Mouse (Mus musculus) myocyte (in vitro differentiated cells): ENCODE results near the gene Tmem82. TPM values are rescaled to one million over a fixed set of nuclear protein-coding genes. Genes with fewer than 3 reads are reported as not detected.

ENCODE experiments used
- H3K27me3 ChIP-seq: one replicate; pipeline ENCODE4 v1.6.1; 2011; ENCODE audit not compliant: control insufficient read depth, insufficient read depth, insufficient read length
- H3K36me3 ChIP-seq: one replicate; pipeline ENCODE4 v1.6.1; 2011; ENCODE audit not compliant: control insufficient read depth, insufficient read depth
- H3K4me2 ChIP-seq: one replicate; pipeline ENCODE4 v1.6.1; 2011; ENCODE audit warnings: low read depth, control low read depth
- H3K4me3 ChIP-seq: one replicate; pipeline ENCODE4 v1.5.1; 2011; ENCODE audit warnings: mild to moderate bottlenecking, control low read depth, moderate library complexity
- H3K79me2 ChIP-seq: one replicate; pipeline ENCODE4 v1.6.1; 2011; ENCODE audit not compliant: control insufficient read depth, insufficient read depth
- H3ac ChIP-seq: one replicate; pipeline ENCODE4 v1.6.1; 2011; ENCODE audit not compliant: control insufficient read depth, insufficient read length
- CEBPB ChIP-seq: IDR thresholded peaks from 2 replicates; pipeline ENCODE4 v1.6.1; 2011; ENCODE audit warnings: mild to moderate bottlenecking, moderate library complexity; ENCODE audit not compliant: poor library complexity, insufficient read depth, severe bottlenecking
- E2F4 ChIP-seq: IDR thresholded peaks from one replicate; pipeline ENCODE4 v1.6.1; 2011; ENCODE audit warnings: mild to moderate bottlenecking, control low read depth, moderate library complexity; ENCODE audit not compliant: insufficient read depth
- MAX ChIP-seq: IDR thresholded peaks from one replicate; pipeline ENCODE4 v1.6.1; 2011; ENCODE audit warnings: low read depth, mild to moderate bottlenecking, control low read depth
- MYOD1 ChIP-seq, 3 experiments: IDR thresholded peaks; one replicate each; pipeline ENCODE4 v1.6.1; 2011; ENCODE audit warnings: control low read depth in 2 of 3, low read depth in 2 of 3, mild to moderate bottlenecking in 2 of 3, moderate library complexity in 1 of 3; ENCODE audit not compliant: insufficient read length in 2 of 3, control insufficient read depth in 1 of 3
- MYOG ChIP-seq, 3 experiments: IDR thresholded peaks; one replicate each; pipeline ENCODE4 v1.6.1; 2011; ENCODE audit warnings: control low read depth in 2 of 3, low read depth in 2 of 3, mild to moderate bottlenecking in 2 of 3; ENCODE audit not compliant: insufficient read length in 2 of 3, control insufficient read depth in 1 of 3, insufficient read depth in 1 of 3
- POLR2A ChIP-seq: IDR thresholded peaks from one replicate; pipeline ENCODE4 v1.6.1; 2011; ENCODE audit warnings: low read depth, mild to moderate bottlenecking, control low read depth, moderate library complexity; ENCODE audit not compliant: insufficient read length
- POLR2AphosphoS2 ChIP-seq: IDR thresholded peaks from one replicate; pipeline ENCODE4 v1.6.1; 2011; ENCODE audit warnings: low read depth, control low read depth; ENCODE audit not compliant: insufficient read length
- REST ChIP-seq: IDR thresholded peaks from one replicate; pipeline ENCODE4 v1.6.1; 2011; ENCODE audit warnings: mild to moderate bottlenecking, control low read depth, moderate library complexity; ENCODE audit not compliant: insufficient read depth, insufficient read length
- SRF ChIP-seq: IDR thresholded peaks from one replicate; pipeline ENCODE4 v1.6.1; 2011; ENCODE audit warnings: low read depth; ENCODE audit not compliant: control insufficient read depth, insufficient read length
- TCF12 ChIP-seq: IDR thresholded peaks from one replicate; pipeline ENCODE4 v1.6.1; 2011; ENCODE audit warnings: mild to moderate bottlenecking, control low read depth; ENCODE audit not compliant: poor library complexity, insufficient read depth, severe bottlenecking
- TCF3 ChIP-seq: IDR thresholded peaks from one replicate; pipeline ENCODE4 v1.6.1; 2011; ENCODE audit warnings: low read depth, control low read depth; ENCODE audit not compliant: insufficient read length
- USF1 ChIP-seq: IDR thresholded peaks from one replicate; pipeline ENCODE4 v1.6.1; 2011; ENCODE audit warnings: low read depth, mild to moderate bottlenecking, control low read depth, moderate library complexity
- polyA plus RNA-seq: library from polyadenylated mRNA; unstranded; fragments of >200 nt; fragmentation: generic; extraction: Trizol; gene quantifications from one replicate; pipeline ENCODE4 v1.2.1, GENCODE M21; 2012; ENCODE audit warnings: missing spikeins

Tmem82 gene
- polyA plus RNA-seq, 1 experiment, result 0.02 TPM

GRCm38 (mm10) chr4:141641961-141642811 lies 23.8 kb upstream of the Tmem82 start:
- Histone ChIP-seq H3K79me2 (peaks cover 5% of the 10 kb centered on the region), H3ac (no peak overlapping the region), H3K4me2 (no peak overlapping the region), H3K36me3 (no peaks in the 10 kb centered on the region), H3K4me3 (no peak overlapping the region), H3K27me3 (no peaks in the 10 kb centered on the region)
- no peak for TF ChIP-seq POLR2AphosphoS2

- TF ChIP-seq TCF3 (no peak), SRF (no peak), CEBPB (no peak), MYOD1 (IDR thresholded peaks at IDR 0.05; ENCODE audit: control insufficient read depth in 1 of 3, insufficient read length in 2 of 3, low read depth in 2 of 3) (no peak), TCF12 (no peak), E2F4 (no peak), MYOG (IDR thresholded peaks at IDR 0.05; ENCODE audit: control insufficient read depth in 1 of 3, insufficient read depth in 1 of 3, insufficient read length in 2 of 3, low read depth in 2 of 3) (no peak), USF1 (no peak), POLR2AphosphoS2 (no peak)
- Histone ChIP-seq H3K4me3 (no peak overlapping the region), H3K4me2 (no peak overlapping the region), H3K36me3 (no peaks in the 10 kb centered on the region), H3K79me2 (no peaks in the 10 kb centered on the region), H3K27me3 (no peaks in the 10 kb centered on the region), H3ac (no peak overlapping the region)
These were observed 22.9 kb upstream of the Tmem82 start for GRCm38 (mm10) chr4:141641353-141641771.

DNA sequence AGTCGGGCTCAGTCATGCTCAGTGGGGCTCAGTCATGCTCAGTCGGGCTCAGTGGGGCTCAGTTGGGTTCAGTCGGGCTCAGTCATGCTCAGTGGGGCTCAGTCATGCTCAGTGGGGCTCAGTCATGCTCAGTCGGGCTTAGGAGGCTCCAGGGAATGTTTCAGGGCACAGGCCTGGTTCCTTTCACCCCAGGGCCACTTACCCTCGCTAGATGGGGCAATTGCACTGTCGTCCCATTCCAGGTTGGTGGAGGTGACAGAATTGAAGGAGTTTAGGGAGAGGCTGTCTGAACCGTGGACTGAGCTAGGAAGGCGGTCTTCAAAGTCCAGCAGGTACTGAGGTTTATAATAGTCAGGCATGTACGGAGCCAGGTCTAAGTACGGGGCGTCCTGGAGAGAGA lies 21.0 kb upstream of the Tmem82 start:
- no peak overlapping the region for H3K4me2 ChIP-seq
- TF ChIP-seq TCF12, result no peak
- H3K27me3 ChIP-seq, result no peaks in the 10 kb centered on the region
- no peak overlapping the region for H3K4me3 ChIP-seq
- no peak overlapping the region for H3ac ChIP-seq
- no peaks in the 10 kb centered on the region for H3K36me3 ChIP-seq
- H3K79me2 ChIP-seq, result no peaks in the 10 kb centered on the region

DNA sequence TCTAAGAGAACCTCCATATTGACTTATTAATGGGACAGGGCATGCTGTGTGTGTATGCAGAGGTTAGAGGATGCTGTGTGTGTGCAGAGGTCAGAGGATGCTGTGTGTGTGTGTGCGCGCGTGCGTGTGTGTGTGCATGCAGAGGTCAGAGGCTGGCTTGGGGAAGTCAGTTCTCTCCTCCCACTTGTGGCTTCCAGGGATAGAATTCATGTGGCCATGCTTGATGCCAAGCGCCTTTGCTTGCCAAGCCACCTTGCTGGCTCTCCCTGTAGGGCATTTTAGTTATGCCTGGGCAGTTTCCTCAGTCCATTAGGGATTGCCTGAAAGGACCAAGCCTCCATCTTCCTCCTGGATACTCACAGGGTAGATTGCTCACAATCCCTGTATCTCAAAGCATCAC lies 18.3 kb upstream of the Tmem82 start:
- no peak for TF ChIP-seq MYOG (IDR thresholded peaks at IDR 0.05; ENCODE audit: control insufficient read depth in 1 of 3, insufficient read depth in 1 of 3, insufficient read length in 2 of 3, low read depth in 2 of 3)
- H3K4me2 ChIP-seq, result no peak overlapping the region
- no peaks in the 10 kb centered on the region for H3K79me2 ChIP-seq
- H3K36me3 ChIP-seq, result no peaks in the 10 kb centered on the region
- H3K27me3 ChIP-seq, result no peaks in the 10 kb centered on the region
- no peak overlapping the region for H3ac ChIP-seq
- H3K4me3 ChIP-seq, result no peak overlapping the region

DNA sequence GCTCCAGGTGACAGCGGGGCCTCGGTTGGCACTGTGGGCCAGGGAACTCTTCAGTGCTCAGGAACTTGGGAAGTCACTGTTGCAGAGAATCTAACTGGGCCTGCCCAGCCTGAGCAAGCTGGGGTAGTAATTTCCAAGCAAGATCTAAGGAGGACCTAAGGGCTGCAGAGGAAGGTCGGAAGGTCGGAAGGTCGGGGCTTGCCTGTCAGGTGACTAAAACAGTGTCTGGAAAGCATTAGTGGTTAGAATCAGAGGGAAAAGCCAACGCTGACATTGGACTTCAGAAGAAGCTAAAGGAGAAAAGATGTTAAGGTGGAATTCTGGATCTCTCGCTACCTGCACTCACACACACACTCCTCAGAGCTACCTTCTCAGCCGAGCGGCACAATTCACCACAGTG lies 17.6 kb upstream of the Tmem82 start:
- TF ChIP-seq MYOD1 (IDR thresholded peaks at IDR 0.05; ENCODE audit: control insufficient read depth in 1 of 3, insufficient read length in 2 of 3, low read depth in 2 of 3) (no peak), TCF3 (no peak)
- Histone ChIP-seq H3K4me3 (no peak overlapping the region), H3K4me2 (no peak overlapping the region), H3K27me3 (no peaks in the 10 kb centered on the region), H3K79me2 (no peaks in the 10 kb centered on the region), H3ac (no peak overlapping the region), H3K36me3 (no peaks in the 10 kb centered on the region)

DNA sequence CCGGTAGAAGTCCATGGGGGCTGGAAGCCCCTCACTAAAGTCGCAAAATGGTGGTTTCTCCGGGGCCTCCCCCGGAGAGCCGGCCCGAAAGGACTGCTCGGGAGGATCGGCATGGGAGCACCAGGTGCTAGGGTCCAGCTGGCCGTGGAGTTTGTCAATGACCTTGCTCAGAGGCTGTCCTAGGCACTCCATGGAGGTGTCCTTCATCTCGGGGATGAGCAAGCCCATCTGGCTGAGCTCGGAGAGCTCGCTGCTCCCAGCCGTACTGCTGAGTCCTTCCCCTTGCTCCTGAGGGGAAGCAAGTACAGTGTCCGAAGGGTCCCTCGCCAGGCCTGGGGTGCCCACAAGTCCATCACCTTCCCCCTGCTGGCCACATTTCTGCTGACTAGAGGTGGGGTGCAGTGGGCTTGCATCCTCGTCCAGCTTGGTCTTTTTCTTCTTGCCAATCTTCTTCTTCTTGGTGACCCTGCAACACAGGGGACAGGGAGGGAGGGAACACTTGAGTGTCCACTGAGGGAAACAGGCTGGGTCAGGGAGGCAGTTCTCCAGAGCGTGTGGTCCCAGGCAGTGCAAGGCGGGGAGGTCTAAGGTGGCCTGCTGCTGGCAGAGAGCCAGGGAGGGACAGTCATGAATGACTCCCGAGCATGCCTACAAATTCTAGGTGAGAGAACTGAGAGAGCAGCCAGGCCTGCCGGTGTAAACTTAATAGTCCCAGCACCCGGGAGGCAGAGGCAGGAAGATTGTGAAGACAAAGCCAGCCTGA lies 13.9 kb upstream of the Tmem82 start:
- no peaks in the 10 kb centered on the region for H3K27me3 ChIP-seq

More for the DNA sequence above, 13.9 kb upstream of the Tmem82 start:
- Histone ChIP-seq H3K79me2 (no peaks in the 10 kb centered on the region), H3ac (no peak overlapping the region), H3K36me3 (no peaks in the 10 kb centered on the region), H3K4me2 (no peak overlapping the region), H3K4me3 (no peak overlapping the region)
- TF ChIP-seq USF1, result no peak
- TF ChIP-seq CEBPB, result no peak
- no peak for TF ChIP-seq MYOD1 (IDR thresholded peaks at IDR 0.05; ENCODE audit: control insufficient read depth in 1 of 3, insufficient read length in 2 of 3, low read depth in 2 of 3)
- TF ChIP-seq POLR2A, result no peak
- TF ChIP-seq E2F4, result no peak
- TF ChIP-seq MYOG (IDR thresholded peaks at IDR 0.05; ENCODE audit: control insufficient read depth in 1 of 3, insufficient read depth in 1 of 3, insufficient read length in 2 of 3, low read depth in 2 of 3), result no peak
- no peak for TF ChIP-seq REST
- no peak for TF ChIP-seq SRF
- no peak for TF ChIP-seq TCF3
- TF ChIP-seq MAX, result no peak
- no peak for TF ChIP-seq POLR2AphosphoS2
